Mouse (Mus musculus) midbrain, embryonic 11.5 days (tissue): Measurements from ENCODE around the gene Wdr77. TPM values are rescaled to one million over a fixed set of nuclear protein-coding genes. Genes with fewer than 3 reads are reported as not detected.
"Not testable (repeated sequence)": the region's sequence is repeated elsewhere in the genome, so short reads cannot be mapped to it uniquely, and the experiment has no call there.

ENCODE experiments used
- ATAC-seq: fragments of 200-750 bp; cut with Nextera tagmentation; 2 replicates; pipeline ENCODE4 v1.8.0; 2017; ENCODE audit warnings: moderate TSS enrichment, moderate library complexity; ENCODE audit not compliant: low FRiP score
- DNase-seq: peaks from one replicate; pipeline ENCODE4 v3.0.0; 2015; ENCODE audit warnings: low spot score; ENCODE audit errors: missing footprints
- H3K27ac ChIP-seq: fragments of 300-500 bp; sonication (generic); 2 replicates; pipeline ENCODE4 v1.5.1; 2014; ENCODE audit warnings: low read depth, low read length
- H3K27me3 ChIP-seq: fragments of 300-500 bp; sonication (generic); 2 replicates; pipeline ENCODE4 v1.6.1; 2014; ENCODE audit warnings: mild to moderate bottlenecking, low read length, moderate library complexity, mixed read lengths; ENCODE audit not compliant: control insufficient read depth, insufficient read depth
- H3K36me3 ChIP-seq: fragments of 300-500 bp; sonication (generic); 2 replicates; pipeline ENCODE4 v1.6.1; 2014; ENCODE audit warnings: mild to moderate bottlenecking, low read length, moderate library complexity, mixed read lengths; ENCODE audit not compliant: control insufficient read depth, insufficient read depth
- H3K4me1 ChIP-seq: fragments of 300-500 bp; sonication (generic); 2 replicates; pipeline ENCODE4 v1.6.1; 2014; ENCODE audit warnings: low read length; ENCODE audit not compliant: control insufficient read depth, insufficient read depth
- H3K4me2 ChIP-seq: fragments of 300-500 bp; sonication (generic); 2 replicates; pipeline ENCODE4 v1.6.1; 2014; ENCODE audit warnings: mild to moderate bottlenecking, moderate library complexity
- H3K4me3 ChIP-seq: fragments of 300-500 bp; sonication (generic); 2 replicates; pipeline ENCODE4 v1.5.1; 2014; ENCODE audit warnings: low read depth, low read length
- H3K9ac ChIP-seq: fragments of 300-500 bp; sonication (generic); 2 replicates; pipeline ENCODE4 v1.6.1; 2014; ENCODE audit warnings: low read length
- H3K9me3 ChIP-seq: fragments of 300-500 bp; sonication (generic); 2 replicates; pipeline ENCODE4 v1.6.1; 2016; ENCODE audit warnings: low read length; ENCODE audit not compliant: control insufficient read depth
- WGBS: fragments of 180-500 bp; shearing (Covaris S2); extraction: QIAGEN DNeasy Blood & Tissue Kit; methylation state at CpG from one replicate; pipeline ENCODE4 v1.1.7; 2014; 5-methylcytosine and 5-hydroxymethylcytosine counted together
- polyA plus RNA-seq: library from polyadenylated mRNA; unstranded; fragments of >200 nt; fragmentation: Nextera tagmentation; extraction: Ambion mirVana; gene quantifications from 2 replicates; pipeline ENCODE4 v1.2.1, GENCODE M21; 2014

Wdr77 gene
- polyA plus RNA-seq, 1 experiment from 2014 or later: 136 TPM

DNA sequence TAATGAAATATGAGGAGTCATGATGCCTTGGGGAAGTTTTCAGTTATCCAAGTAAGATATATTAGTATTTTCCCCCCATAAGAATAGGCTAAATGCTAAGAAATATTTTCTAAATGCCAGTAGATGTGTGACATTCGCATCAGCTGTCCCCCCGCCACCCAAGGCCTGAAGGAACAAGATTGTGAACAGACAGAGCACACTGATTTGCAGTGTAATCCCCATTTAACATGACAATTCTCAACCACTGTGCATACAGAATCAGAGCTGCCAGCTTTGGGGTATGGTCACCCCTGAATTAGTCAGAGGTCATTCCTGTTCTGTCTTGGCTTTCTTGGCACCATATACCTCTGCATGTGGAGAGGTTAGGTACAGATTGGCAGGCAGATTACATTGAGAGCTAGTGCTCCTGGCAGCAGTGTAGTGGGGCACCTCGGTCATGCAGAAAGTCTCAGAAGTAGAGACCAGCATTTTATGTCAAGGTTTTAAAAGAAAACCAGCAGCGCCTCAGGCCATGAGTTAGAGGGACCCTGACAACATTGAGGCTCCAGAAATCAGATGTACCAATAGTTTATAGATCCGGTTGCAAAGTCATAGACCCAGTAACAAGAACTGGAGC is 12.8 kb downstream of the Wdr77 start:
- Histone ChIP-seq H3K4me2 (no peak overlapping the region), H3K9me3 (no peaks in the 10 kb centered on the region), H3K27me3 (no peaks in the 10 kb centered on the region), H3K4me1 (no peaks in the 10 kb centered on the region), H3K36me3 (peaks cover 4% of the 10 kb centered on the region; the same call in 1 of the 2 replicates), H3K4me3 (no peak overlapping the region), H3K27ac (no peak overlapping the region), H3K9ac (no peak overlapping the region)
- ATAC-seq (no peak), DNase-seq (no peak)
- WGBS: 78% methylated on average over 5 of the region's 5 CpGs

DNA sequence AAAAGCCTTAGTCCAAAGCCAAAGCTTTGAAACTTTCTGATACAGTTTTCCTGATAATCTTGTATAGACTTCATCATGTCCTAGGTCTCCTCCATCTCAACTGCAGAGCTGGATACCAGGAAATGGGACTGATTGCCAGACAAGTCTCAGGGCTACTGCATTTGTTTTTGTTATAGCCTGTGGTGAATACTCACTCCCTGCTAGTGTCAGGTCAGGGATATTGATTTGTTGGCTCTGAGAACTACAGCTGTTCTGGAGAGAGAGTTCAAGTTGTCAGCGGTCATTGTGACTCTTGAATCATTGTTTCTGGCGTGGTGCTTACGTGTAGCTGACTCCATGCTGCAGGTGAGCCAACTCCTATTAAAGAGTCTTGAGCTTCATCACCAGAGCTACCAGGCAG is 14.2 kb downstream of the Wdr77 start, which contains the start of gene Ovgp1:
Ovgp1 (plus strand) TSS at position 301 of the 400 bp plus-strand sequence.
- Histone ChIP-seq H3K4me2 (no peak within 1 kb of the TSS), H3K9me3 (no peaks in the 10 kb centered on the region), H3K4me1 (no peaks in the 10 kb centered on the region), H3K27me3 (no peaks in the 10 kb centered on the region), H3K27ac (no peak within 1 kb of the TSS), H3K9ac (no peak within 1 kb of the TSS), H3K36me3 (peaks cover 4% of the 10 kb centered on the region; the same call in 1 of the 2 replicates), H3K4me3 (no peak within 1 kb of the TSS)
- 81% methylated on average over 3 of the region's 3 CpGs for WGBS
- ATAC-seq (no peak), DNase-seq (no peak)

DNA sequence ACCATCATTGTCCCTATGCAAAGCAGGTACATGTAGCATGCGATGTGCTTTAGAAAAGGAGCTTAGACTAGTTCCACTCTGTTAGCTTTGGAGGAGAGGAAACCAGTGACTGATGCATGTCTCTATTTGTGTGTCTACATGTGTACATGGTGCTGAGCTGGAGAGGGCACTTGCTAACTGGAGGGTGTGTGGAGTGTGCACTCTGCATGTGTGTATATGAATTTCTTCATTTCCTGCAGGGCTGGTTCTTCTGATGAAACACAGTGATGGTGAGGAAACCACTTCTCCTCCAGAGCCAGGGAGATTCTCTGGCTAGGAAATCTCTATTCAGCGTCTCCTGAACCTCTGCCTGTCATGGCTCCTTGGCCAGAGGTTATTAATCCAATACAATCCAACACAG is 15.0 kb downstream of the Wdr77 start:
- Histone ChIP-seq H3K27ac (no peak overlapping the region), H3K4me1 (no peaks in the 10 kb centered on the region), H3K4me2 (no peak overlapping the region), H3K27me3 (no peaks in the 10 kb centered on the region), H3K9ac (no peak overlapping the region), H3K36me3 (no peaks in the 10 kb centered on the region), H3K9me3 (no peaks in the 10 kb centered on the region), H3K4me3 (no peak overlapping the region)
- WGBS: 87% methylated on average over 2 of the region's 2 CpGs
- DNase-seq (no peak), ATAC-seq (no peak)

DNA sequence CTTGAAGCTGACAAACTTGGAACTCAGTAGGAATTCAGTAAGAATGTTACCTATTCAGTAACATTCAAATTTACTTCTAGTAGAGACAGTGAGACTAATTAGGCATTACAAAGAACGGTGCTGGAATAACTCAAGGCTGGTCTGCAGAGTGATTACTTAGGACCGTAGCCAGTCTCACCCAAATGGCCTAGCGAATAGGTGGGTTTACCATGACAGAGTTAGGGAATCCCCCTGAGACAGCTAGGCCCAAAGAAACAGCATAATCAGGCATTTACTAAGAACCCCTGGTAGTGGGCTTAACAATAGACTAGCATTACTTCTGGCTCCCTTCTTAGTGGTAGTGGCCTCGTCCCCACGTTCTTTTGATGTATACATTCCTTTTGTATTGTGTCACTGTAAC is 30.4 kb downstream of the Wdr77 start:
- not testable (repeated sequence) for ATAC-seq
- 56% methylated on average over 5 of the region's 5 CpGs for WGBS

DNA sequence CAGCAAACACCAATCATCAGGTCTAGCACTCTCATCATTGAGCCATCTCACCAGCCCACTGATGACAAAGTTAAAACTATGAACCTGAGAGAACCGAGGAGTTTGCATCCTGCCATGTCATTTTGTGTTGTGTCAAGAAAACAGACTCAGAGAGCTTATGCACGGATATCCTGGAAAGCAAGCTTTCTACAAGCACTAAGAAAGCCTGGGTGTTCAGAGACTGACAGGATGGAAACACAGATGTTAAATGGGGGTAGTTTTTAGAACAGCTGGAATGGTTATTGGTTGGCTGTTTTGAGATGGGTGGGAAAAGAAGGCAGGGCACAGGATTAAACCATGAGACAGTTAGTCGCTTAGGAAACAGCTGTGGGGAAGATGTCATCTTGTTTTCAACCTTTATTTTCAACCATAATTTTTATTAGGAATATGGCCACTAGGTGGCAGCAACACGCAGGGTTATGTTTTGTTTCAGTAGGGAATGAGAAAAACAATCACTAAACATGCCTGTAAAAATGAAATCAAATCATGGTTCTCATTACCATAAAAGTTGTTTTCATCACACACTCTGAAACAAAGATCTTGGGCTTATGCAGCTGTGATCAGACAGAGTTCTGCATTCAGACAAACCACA is 32.6 kb downstream of the Wdr77 start:
- DNase-seq (peak; percentile 93), ATAC-seq (no peak)
- Histone ChIP-seq H3K9me3 (no peaks in the 10 kb centered on the region), H3K27ac (no peak overlapping the region), H3K4me3 (no peak overlapping the region), H3K4me1 (no peaks in the 10 kb centered on the region), H3K4me2 (no peak overlapping the region), H3K9ac (no peak overlapping the region), H3K27me3 (no peaks in the 10 kb centered on the region), H3K36me3 (no peaks in the 10 kb centered on the region)
- 37% methylated on average over 4 of the region's 4 CpGs for WGBS

More for the DNA sequence above, 30.4 kb downstream of the Wdr77 start:
- not testable (repeated sequence) for H3K27me3 ChIP-seq, H3K27ac ChIP-seq, DNase-seq, H3K4me3 ChIP-seq, H3K4me2 ChIP-seq, H3K36me3 ChIP-seq, H3K9me3 ChIP-seq, H3K4me1 ChIP-seq, H3K9ac ChIP-seq

DNA sequence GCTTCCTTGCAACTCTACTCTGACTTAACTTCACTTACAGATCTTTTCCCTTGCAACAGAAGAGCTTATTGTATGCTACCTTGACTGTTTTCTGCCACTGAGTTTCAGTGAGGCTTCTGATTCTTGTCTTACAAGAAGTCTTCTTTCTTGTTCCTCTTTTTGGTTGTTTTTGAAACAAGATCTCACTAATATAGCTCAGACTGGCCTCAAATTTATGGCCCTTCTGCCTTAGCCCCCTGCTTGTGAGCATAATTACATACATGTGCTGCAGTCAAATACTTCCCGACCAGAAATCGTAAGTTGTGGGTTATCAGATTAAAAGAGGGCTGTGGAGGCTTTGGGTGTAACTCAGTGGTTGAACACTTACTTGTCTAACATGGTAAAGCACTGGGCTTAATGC is 35.6 kb downstream of the Wdr77 start:
- no peaks in the 10 kb centered on the region for H3K4me1 ChIP-seq
- no peak overlapping the region for H3K4me2 ChIP-seq
- H3K4me3 ChIP-seq: no peak overlapping the region
- no peak overlapping the region for H3K9ac ChIP-seq
- WGBS: 86% methylated on average over 2 of the region's 2 CpGs
- H3K27me3 ChIP-seq: no peaks in the 10 kb centered on the region
- H3K9me3 ChIP-seq: no peaks in the 10 kb centered on the region
- DNase-seq (no peak), ATAC-seq (no peak)
- no peaks in the 10 kb centered on the region for H3K36me3 ChIP-seq
- no peak overlapping the region for H3K27ac ChIP-seq

DNA sequence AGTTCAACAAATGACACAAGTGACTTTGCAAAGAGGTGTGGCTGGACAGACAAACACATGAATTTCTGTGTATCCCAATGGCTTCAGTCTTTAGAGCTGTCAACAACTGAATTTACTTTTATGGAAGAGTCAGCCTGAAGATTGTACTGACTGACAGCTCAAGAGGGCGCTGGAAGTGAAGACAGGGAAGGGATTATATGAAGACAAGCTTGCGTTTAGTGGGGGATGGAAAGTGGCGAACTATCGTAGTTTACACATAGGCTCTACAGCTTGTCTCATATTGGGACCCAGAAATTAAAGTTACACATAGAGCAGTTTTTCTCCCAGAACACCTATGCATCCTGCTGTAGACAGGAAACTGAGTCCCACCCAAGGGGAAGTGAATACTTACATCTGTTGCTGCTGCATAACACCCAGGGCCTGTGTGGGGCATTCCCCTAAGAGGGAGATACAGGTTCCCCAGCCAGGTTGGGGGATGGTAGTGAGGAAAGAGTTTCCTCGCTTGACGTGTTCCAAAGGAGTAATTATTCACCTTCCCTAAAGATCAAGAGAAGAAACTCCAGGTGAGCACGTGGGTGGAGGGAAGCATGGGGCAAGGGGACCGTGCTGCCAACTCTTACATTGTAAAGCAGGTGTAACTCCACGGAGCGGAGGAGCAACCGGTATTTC is 41.7 kb downstream of the Wdr77 start:
- DNase-seq (no peak), ATAC-seq (peak; percentile 61)
- peak overlapping the region; percentile 38 for H3K4me2 ChIP-seq
- no peaks in the 10 kb centered on the region for H3K27me3 ChIP-seq
- H3K9ac ChIP-seq: no peak overlapping the region
- H3K4me3 ChIP-seq: peak overlapping the region; percentile 16; the same call in 1 of the 2 replicates
- H3K4me1 ChIP-seq: peaks cover 7% of the 10 kb centered on the region; the same call in 1 of the 2 replicates
- WGBS: 17% methylated on average over 11 of the region's 11 CpGs
- H3K27ac ChIP-seq: no peak overlapping the region
- H3K36me3 ChIP-seq: no peaks in the 10 kb centered on the region
- no peaks in the 10 kb centered on the region for H3K9me3 ChIP-seq

DNA sequence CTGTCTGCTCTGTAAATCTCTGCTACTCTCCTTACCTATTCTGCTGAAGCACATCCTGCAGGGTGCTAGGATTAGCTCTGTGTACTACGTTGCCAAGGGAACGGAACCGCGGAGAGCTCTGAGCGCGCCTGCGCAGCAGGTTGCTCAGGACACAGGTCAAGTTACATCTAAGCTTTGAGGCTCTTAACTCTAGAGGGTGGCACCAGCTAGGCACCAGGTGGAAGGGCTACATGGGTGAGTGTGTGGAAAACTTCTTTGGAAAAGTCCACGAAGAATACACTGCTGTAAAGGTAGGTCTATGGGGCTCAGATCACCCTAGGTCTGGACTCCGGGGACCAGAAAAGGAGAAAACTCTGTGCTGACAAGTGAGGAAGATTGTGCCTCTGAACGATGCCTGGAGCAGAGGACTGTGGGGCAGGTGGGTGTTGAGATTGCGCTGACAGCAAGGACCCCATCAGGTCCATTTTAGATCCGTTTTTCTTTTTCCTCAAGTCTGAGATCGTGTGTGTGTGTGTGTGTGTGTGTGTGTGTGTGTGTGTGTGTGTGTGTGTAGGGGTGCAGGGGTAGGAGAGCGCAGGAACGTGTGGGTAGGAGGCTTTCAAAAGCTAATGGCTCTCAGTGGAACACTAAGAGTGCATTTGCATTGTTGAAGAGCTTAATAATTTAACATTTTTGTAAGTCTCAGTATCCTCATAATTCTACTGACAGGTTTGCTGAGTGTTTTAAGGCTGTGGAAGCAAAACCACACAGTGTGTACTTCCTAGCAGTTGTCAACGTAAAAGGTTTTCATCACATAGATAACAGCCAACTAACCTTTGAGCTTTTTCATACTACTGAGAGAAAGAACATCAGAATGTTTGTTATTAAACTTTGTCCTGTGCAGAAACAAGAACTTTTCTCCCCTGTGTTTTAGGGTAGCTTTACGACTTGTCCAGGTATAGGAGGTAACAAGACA is 42.5 kb downstream of the Wdr77 start:
- H3K27ac ChIP-seq: no peak overlapping the region
- peak overlapping the region; percentile 16; the same call in 1 of the 2 replicates for H3K4me3 ChIP-seq
- no peak overlapping the region; the same call in 1 of the 2 replicates for H3K9ac ChIP-seq
- 19% methylated on average over 17 of the region's 17 CpGs for WGBS
- DNase-seq (peak; percentile 85), ATAC-seq (peak; percentile 96)
- H3K36me3 ChIP-seq: no peaks in the 10 kb centered on the region
- no peaks in the 10 kb centered on the region for H3K27me3 ChIP-seq
- H3K4me2 ChIP-seq: peak overlapping the region; percentile 38
- no peaks in the 10 kb centered on the region for H3K9me3 ChIP-seq
- peaks cover 7% of the 10 kb centered on the region; the same call in 1 of the 2 replicates for H3K4me1 ChIP-seq
